Mouse (Mus musculus): ENCODE measurements around the gene Tex14.
"Not testable (repeated sequence)": the region's sequence is repeated elsewhere in the genome, so short reads cannot be mapped to it uniquely, and the experiment has no call there.

Tex14 gene

GRCm38 (mm10) chr11:87404876-87405275 lies at the start of gene Tex14, which contains the start of gene Rad51c:
Tex14 (plus strand) TSS chr11:87405065.
Rad51c (minus strand) TSS chr11:87404954.
- DNase-seq, result peak; percentile 69

DNA sequence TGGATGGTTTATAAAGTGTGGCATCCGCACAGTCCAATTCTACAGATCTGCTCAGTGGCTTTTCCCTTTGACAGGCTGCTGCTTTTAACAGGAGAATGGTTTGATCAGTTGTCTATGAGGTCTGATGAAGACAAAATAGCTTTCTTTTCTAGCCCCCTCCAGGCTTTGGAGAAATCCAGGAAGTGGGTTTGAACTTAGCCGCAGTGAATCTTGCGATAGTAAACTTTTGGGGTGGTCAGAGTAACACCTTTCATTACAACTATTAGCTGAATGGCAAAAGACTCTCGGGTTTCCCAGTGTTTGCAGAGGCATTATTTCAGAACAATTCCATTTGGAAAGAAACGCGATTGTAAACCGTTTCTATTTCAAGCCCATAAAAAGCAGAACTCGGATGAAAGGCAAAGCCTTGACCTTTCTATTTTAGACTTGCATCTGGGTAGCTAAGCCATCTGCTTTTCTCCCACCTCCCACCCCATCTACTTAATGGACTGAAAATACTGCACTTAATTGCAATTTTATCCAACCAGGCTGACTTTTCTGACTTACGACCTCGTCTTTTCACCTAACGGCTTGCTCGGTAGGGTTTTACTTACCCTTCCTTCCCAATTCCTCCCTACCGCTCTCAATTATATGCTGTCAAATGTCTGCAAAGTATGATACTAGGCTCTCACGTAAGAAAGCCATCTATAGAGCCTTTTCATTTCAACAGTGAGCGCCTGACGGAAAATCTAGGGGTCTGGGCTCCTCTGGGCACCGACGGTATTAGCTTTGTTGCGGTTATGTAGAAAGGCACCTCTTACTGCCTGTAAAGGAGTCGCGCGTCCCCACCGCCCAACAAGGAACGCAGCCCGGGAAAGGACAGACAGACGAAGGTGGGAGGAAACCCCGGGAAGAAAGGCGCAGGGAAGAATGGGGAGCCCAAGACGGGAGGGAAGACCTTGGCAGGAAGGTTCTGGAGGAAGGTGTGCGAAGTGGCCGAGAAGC lies 47.3 kb upstream of the Tex14 start:
- DNase-seq, result peak; percentile 4

- DNase-seq, result peak; percentile 75
Measured at GRCm38 (mm10) chr11:87358331-87359261, 46.3 kb upstream of the Tex14 start, which contains the start of gene Ppm1e. Ppm1e (minus strand) TSS chr11:87359023.

DNA sequence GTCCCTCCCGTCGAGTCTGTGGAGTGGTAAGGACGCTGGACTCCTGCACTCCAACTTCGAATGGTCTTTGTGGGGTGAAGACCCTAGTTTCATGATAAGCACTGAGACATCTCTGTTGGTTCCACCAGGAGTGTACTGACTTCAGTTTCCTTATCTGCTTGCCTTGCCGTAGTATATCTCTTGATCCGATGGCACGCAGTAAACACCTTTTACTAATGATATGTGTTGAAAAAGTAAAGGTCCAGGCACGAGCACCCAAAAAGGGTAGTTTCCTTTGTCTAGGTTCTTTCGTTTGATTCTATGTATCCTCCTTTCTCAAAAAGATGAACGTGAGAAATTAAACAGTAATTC lies 45.6 kb upstream of the Tex14 start:
- DNase-seq, result no peak

GRCm38 (mm10) chr11:87365120-87365519 lies 39.7 kb upstream of the Tex14 start:
- DNase-seq, result no peak

GRCm38 (mm10) chr11:87367061-87367460 lies 37.8 kb upstream of the Tex14 start:
- DNase-seq, result no peak

DNA sequence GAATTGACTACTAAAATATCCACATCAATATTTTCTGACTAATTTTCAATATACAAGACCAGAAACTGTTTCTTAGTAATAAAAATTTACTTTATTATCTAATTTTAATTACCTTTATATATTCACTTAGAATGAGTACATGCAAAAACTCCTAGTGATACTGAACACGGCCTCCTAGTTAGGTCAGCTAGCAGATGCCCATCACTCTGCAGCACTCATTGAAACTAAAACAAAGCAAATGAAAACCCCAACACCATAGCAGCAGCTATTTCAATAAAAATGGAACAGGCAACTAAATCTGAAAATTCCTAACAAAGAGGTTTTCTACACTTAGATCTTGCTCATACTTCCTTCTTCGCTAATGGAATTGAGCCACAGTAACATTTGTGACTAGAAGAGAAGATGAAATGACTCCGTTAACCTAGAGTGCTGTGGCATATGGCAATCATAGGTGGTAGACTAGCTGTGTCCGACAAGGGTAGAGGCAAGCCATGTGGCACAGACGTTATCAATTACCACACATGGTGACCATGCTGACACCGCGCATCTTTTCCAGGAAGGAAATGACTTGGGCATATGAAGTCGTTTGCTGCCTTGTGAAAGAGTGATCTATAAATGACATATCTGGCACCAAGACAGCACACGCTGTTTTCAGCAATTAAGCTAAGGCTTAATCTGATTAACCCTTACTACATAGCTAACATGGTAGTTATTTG lies 36.8 kb upstream of the Tex14 start:
- DNase-seq, result peak; percentile 10

GRCm38 (mm10) chr11:87384551-87384950 lies 20.3 kb upstream of the Tex14 start:
- no peak for DNase-seq

- no peak for DNase-seq
Measured at GRCm38 (mm10) chr11:87385676-87386075, 19.2 kb upstream of the Tex14 start.

DNA sequence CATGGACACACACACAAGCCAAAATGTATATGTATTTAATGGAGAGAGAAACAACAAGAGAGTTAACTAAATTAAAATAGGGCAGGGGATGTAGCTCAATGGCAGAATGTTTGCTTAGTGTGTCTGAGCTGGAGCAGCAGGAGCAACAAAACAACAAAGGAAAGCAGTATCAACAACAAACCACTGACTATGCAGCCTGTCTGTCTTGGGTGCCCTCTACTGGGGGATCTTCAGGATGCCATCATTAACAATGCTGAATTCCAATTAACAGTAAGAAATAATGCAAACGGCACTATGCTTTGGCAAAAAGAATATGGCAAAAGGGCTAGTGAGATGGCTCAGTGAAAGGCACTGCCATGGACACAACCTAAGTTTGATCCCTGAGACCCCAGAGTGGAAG lies 11.0 kb upstream of the Tex14 start:
- peak; percentile 12 for DNase-seq

GRCm38 (mm10) chr11:87398402-87398801 lies 6.5 kb upstream of the Tex14 start:
- no peak for DNase-seq

DNA sequence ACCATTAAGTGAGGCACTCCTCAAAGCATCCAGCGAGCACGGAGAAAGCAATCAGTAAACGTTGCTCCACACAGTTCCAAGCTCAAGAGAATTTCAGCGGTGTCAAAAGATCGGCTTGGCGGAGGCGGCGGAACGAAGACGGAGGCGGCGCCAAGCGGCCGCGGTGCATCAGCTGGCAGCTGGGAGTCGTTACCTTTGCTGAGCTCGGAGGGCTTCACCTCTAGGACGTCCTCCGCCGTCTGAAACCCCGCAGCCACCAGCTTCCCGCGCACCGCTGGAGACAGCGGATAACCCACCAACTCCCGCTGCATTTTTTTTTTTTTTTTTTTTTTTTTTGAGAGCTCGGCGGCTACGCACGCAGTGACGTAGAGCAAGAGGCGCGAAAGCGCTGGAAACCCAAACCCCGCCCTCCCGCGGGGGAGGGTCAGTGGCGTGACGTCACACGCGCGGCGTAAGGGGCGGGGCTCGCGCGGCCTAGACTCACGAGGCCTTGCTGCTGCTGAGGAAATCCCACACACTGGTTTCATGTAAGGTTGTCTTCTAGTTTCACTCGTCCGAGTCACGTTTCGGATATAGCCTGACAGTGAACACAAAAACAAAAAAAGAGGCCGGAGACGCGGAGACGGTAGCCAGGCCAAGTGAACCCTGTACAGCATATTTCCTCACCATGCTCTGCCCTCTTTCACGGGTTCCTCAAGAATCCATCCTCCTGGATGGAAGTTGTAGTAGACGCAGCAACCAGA lies 583 bp upstream of the Tex14 start:
- DNase-seq, result peak; percentile 97

DNA sequence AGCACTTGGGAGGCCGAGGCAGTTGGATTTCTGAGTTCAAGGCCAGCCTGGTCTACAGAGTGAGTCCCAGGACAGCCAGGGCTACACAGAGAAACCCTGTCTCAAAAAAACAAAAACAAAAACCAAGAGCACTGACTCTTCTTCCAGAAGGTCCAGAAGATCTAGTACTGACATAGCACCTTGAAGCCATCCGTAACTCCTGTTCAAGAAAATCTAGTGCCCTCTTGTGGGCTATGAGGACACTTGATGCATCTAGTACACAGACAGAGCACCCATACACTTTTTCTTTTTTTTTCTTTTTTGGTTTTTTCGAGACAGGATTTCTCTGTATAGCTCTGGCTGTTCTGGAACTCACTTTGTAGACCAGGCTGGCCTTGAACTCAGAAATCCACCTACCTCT lies 8.5 kb downstream of the Tex14 start:
- DNase-seq, result not testable (repeated sequence)

GRCm38 (mm10) chr11:87416120-87416519 lies 11.3 kb downstream of the Tex14 start:
- DNase-seq, result no peak

DNA sequence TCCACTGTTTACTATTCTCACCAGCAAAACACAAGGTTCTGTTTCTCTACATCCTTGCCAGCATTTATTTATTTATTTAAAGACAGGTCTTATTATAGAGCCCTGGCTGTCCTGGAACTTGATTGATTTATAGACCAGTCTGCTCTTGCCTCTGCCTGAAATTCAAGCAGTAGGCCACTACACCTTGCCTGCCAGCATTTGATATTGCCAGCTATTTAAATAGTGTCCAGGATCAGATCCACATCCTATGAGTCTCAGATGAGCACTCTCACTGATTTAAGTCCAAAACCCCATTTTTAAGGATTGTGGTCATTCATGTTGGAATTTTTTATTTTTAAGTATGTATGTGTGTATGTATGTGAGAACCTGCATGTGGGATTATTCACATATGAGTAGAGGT lies 16.0 kb downstream of the Tex14 start:
- DNase-seq, result no peak

DNA sequence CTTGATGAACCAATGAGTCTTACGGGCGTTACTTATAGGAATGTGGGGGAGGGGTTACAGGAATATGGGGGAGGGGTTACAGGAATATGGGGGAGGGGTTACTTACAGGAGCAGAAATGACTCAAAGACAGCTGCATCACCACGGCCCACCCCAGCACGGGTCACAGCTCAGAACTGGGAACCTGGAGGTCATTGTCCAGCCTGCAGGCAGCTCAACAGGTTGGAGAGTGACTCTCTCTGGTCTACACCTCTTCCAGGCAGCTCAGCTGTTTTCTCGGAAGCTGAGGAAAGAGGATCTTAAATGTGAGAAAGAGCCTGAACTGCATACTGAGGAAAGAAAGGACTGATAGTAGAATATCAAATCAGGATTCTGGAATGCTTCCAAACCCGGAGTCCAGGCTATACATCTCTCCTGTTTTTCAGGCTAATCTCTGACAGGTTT lies 16.9 kb downstream of the Tex14 start:
- peak; percentile 76 for DNase-seq

DNA sequence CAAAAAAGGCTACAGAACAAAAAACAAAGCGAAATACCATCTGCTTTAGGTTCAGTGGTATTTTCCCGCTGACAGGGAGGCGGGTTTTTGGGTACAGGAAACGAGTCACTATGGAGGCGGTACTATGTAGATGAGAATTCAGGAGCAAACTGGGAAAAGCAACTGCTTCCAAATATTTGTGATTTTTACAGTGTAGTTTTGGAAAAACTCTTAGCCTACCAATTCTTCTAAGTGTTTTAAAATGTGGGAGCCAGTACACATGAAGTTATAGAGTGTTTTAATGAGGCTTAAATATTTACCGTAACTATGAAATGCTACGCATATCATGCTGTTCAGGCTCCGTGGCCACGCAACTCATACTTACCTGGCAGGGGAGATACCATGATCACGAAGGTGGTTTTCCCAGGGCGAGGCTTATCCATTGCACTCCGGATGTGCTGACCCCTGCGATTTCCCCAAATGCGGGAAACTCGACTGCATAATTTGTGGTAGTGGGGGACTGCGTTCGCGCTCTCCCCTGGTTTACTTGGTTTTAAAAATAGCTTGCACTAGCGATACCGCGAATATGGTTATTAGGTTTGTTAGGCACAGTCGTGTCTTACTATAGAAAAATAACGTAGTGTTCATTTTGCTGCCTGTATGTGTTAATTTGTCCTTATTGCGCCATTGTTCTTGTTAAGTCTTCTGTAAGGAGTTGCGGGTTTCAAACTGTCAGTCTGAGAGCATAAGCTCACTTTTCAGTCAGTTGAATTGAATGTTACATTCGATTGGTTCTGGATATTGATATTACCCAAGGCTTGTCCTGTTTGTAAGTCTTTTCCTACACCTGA lies 17.9 kb downstream of the Tex14 start:
- peak; percentile 94 for DNase-seq

DNA sequence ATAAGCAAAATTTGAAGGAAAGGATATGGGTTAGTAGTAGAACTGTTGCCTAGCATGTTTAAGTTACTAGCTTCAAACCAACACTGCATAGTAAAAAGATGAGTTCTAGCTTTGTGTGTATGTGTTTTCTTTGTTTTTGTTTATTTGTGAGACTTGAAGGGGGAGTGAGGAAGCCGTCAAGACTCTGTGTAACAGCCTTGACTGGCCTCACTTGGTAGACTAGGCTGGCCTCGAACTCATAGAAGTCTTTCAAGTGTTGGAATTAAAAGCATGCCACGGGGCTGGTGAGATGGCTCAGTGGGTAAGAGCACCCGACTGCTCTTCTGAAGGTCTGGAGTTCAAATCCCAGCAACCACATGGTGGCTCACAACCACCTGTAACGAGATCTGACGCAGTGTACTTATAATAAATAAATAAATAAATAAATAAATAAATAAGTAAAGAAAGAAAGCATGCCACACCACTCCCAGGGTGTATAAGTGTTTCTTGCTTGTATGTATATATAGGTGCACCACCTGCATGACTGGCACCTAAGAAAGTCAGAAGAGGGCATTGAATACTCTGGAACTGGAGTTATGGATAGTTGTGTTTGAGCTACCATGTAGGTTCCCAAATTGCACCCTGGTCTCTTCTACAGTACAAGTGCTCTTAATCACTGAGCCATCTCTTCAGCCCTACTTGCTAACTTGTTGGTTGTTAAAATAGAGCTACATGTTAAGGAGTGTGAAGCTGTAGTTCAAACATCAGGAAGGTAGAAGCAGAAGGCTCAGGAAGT lies 18.9 kb downstream of the Tex14 start:
- DNase-seq, result peak; percentile 42

DNA sequence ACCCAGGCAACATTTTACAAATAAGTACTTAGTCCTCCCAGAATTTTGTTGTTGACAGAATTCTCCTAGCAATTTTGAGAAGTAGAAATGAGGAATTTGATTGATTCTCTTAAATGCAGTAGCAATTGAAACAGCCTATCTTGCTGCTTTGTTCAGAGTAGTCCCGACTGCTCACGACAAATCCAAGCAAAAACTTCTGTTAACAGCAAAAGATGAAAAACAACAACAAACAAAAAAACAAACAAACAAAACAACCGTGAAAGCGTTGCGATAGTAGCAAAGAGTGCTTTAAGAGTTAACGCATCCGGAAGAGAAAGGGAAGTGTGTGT lies 21.2 kb downstream of the Tex14 start:
- DNase-seq, result no peak

Measured in cerebellum, adult 9-11 months (tissue).